Comparison of ENCODE assay signal across 8 mouse cellular contexts in the genomic region with DNA sequence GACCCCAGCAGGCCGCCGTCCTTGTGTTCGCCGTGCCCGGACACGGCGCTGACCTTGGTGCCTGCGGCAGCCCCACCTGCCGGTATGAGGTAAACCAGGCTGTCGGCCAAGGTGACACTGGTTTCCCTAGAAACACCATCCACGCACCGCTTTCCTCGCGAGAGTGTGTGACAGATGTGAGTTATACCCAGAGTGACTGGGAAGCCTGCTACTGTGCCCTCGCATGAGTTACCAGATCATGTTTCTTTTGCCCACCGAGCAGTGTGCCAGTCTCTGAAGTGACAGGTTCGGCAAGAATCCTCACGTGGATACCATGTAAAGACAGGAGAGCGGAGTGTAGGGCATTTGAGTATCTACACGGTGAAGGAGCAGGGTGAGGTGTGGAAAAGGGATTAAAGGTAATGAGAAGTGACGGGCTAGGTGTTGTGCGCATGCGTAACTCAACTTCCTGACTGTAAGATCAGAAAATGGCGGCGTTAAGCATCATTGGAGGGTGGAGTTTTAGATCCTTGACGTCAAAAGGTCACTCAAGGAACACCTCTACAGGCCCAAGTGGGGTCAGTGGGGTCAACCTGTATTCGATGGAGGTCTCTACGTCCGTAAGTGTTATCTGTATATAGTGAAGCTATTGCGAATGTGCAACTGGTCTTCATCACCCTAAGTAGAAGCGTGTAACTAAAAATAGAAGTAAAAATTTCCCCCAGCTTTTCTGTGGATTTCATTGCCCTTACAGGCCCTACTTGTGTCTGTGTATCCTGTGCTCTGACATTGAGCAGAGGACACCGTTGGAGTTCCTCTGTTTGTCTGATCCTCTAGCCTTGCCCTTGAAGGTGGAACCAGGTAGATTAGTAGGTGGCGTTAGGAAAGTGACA. TPM values are rescaled to one million over a fixed set of nuclear protein-coding genes. Genes with fewer than 3 reads are reported as not detected.
DNase-seq lines count a peak whose midpoint lies in the region; ATAC-seq lines count a peak whose summit lies in the region.

No protein-coding gene starts in this region.

- peaks cover 6% of the 10 kb centered on the region for H3K36me3 ChIP-seq in limb, embryonic 12.5 days
- peaks cover 5% of the 10 kb centered on the region for H3K36me3 ChIP-seq in midbrain, embryonic 14.5 days (ENCODE audit: control insufficient read depth, insufficient read depth, low read length)
- H3K36me3 ChIP-seq in stomach, embryonic 15.5 days = no peaks in the 10 kb centered on the region

- DNase-seq in left cerebral cortex, adult 11 months (ENCODE audit: low spot score) = peak; percentile 79
- DNase-seq in left cerebral cortex, postnatal 36 days (ENCODE audit: low spot score in 2 of 2) = no peak
- DNase-seq in cerebellum, postnatal 14 days = peak; percentile 75 to 94
- peak; percentile 87 for DNase-seq in gastrocnemius, adult 18-20 months (ENCODE audit: low spot score)
- DNase-seq in midbrain, embryonic 14.5 days = peak; percentile 87

- 17% methylated on average over 33 of the region's 33 CpGs for WGBS in limb, embryonic 12.5 days
- WGBS in midbrain, embryonic 14.5 days = 21% methylated on average over 33 of the region's 33 CpGs
- 12% methylated on average over 33 of the region's 33 CpGs for WGBS in stomach, embryonic 15.5 days

- no peaks in the 10 kb centered on the region for H3K9me3 ChIP-seq in limb, embryonic 12.5 days
- H3K9me3 ChIP-seq in midbrain, embryonic 14.5 days (ENCODE audit: control insufficient read depth, low read length) = no peaks in the 10 kb centered on the region
- no peaks in the 10 kb centered on the region for H3K9me3 ChIP-seq in stomach, embryonic 15.5 days

- peak overlapping the region; percentile 62 for H3K9ac ChIP-seq in limb, embryonic 12.5 days (replicated peaks)
- H3K9ac ChIP-seq in midbrain, embryonic 14.5 days (replicated peaks; ENCODE audit: low read length) = peak overlapping the region; percentile 64
- peak overlapping the region; percentile 47; the same call in 1 of the 2 replicates for H3K9ac ChIP-seq in stomach, embryonic 15.5 days

- peak overlapping the region; percentile 81 for H3K27ac ChIP-seq in limb, embryonic 12.5 days
- peak overlapping the region; percentile 91 for H3K27ac ChIP-seq in midbrain, embryonic 14.5 days (replicated peaks; ENCODE audit: low read depth, low read length)
- H3K27ac ChIP-seq in stomach, embryonic 15.5 days = peak overlapping the region; percentile 91

- peaks cover 4% of the 10 kb centered on the region; the same call in 1 of the 2 replicates for H3K4me1 ChIP-seq in limb, embryonic 12.5 days (replicated peaks)
- H3K4me1 ChIP-seq in midbrain, embryonic 14.5 days (ENCODE audit: control insufficient read depth, insufficient read depth, low read length) = peaks cover 4% of the 10 kb centered on the region
- H3K4me1 ChIP-seq in stomach, embryonic 15.5 days = no peaks in the 10 kb centered on the region; the same call in 1 of the 2 replicates

- intact Hi-C loops in left cerebral cortex, postnatal 36 days (cut with DNase I) = no loop called here

- H3K27me3 ChIP-seq in limb, embryonic 12.5 days = no peaks in the 10 kb centered on the region
- H3K27me3 ChIP-seq in midbrain, embryonic 14.5 days (ENCODE audit: control insufficient read depth, insufficient read depth, low read length) = no peaks in the 10 kb centered on the region
- H3K27me3 ChIP-seq in stomach, embryonic 15.5 days (replicated peaks) = no peaks in the 10 kb centered on the region

- peak; percentile 66 for ATAC-seq in inflammation-experienced regulatory T-cells, adult 6 months
- ATAC-seq in limb, embryonic 12.5 days (ENCODE audit: insufficient number of reproducible peaks, insufficient read depth, low FRiP score, low TSS enrichment, low read depth) = peak; percentile 67; the same call in 1 of the 2 replicates
- peak; percentile 16 for ATAC-seq in midbrain, embryonic 14.5 days (ENCODE audit: low FRiP score, low TSS enrichment)
- ATAC-seq in stomach, embryonic 15.5 days (ENCODE audit: insufficient read depth, low FRiP score, low read depth) = peak; percentile 4; the same call in 1 of the 2 replicates

- H3K4me2 ChIP-seq in limb, embryonic 12.5 days = peak overlapping the region; percentile 83
- H3K4me2 ChIP-seq in midbrain, embryonic 14.5 days (ENCODE audit: low read length) = peak overlapping the region; percentile 79
- peak overlapping the region; percentile 66 for H3K4me2 ChIP-seq in stomach, embryonic 15.5 days

- peak overlapping the region; percentile 76 for H3K4me3 ChIP-seq in limb, embryonic 12.5 days (replicated peaks)
- peak overlapping the region; percentile 80 for H3K4me3 ChIP-seq in midbrain, embryonic 14.5 days (replicated peaks; ENCODE audit: low read depth, low read length)
- peak overlapping the region; percentile 72 for H3K4me3 ChIP-seq in stomach, embryonic 15.5 days (replicated peaks)

RNA-seq across cellular contexts. Expression of gene Ogdh, which starts 0.9 kb away (rescaled TPM):
- total RNA-seq in left cerebral cortex, postnatal 36 days (2021) = 100 to 1,000 TPM; 245 to 252 TPM
- total RNA-seq in gastrocnemius, adult 18-20 months (2021) = 100 to 1,000 TPM; 668 to 737 TPM
- polyA plus RNA-seq in inflammation-experienced regulatory T-cells, adult 6 months (2017; shearing (Covaris generic)) = 100 to 1,000 TPM; 132 to 161 (median 134) TPM
- polyA plus RNA-seq in limb, embryonic 12.5 days (2016; fragmentation: Nextera tagmentation; extraction: Ambion mirVana) = 94.0 and 96.8 TPM in 2 replicates
- polyA plus RNA-seq in midbrain, embryonic 14.5 days (2014; fragmentation: Nextera tagmentation; extraction: Ambion mirVana) = 79.9 and 104 TPM in 2 replicates
- polyA plus RNA-seq in stomach, embryonic 15.5 days (2015; fragmentation: Nextera tagmentation; extraction: Ambion mirVana) = 100 and 115 TPM in 2 replicates

RNA-seq across cellular contexts. Expression of gene Tmed4, which starts 17.7 kb away (rescaled TPM):
- total RNA-seq in left cerebral cortex, postnatal 36 days (2021) = 10 to 100 TPM; 86.8 to 99.1 TPM
- 10 to 100 TPM; 65.8 to 66.8 TPM for total RNA-seq in gastrocnemius, adult 18-20 months (2021)
- polyA plus RNA-seq in inflammation-experienced regulatory T-cells, adult 6 months (2017; shearing (Covaris generic)) = 10 to 100 TPM; 53.4 to 93.7 (median 81.4) TPM
- polyA plus RNA-seq in limb, embryonic 12.5 days (2016; fragmentation: Nextera tagmentation; extraction: Ambion mirVana) = 106 and 112 TPM in 2 replicates
- polyA plus RNA-seq in midbrain, embryonic 14.5 days (2014; fragmentation: Nextera tagmentation; extraction: Ambion mirVana) = 132 and 140 TPM in 2 replicates
- 116 TPM in 2 replicates for polyA plus RNA-seq in stomach, embryonic 15.5 days (2015; fragmentation: Nextera tagmentation; extraction: Ambion mirVana)

RNA-seq across cellular contexts. Expression of gene Ddx56, which starts 24.8 kb away (rescaled TPM):
- 10 to 100 TPM; 45.8 to 46.5 TPM for total RNA-seq in left cerebral cortex, postnatal 36 days (2021)
- total RNA-seq in gastrocnemius, adult 18-20 months (2021) = 10 to 100 TPM; 23.9 to 25.7 TPM
- polyA plus RNA-seq in inflammation-experienced regulatory T-cells, adult 6 months (2017; shearing (Covaris generic)) = 100 to 1,000 TPM in 1 of 3 experiments, 10 to 100 TPM in 2; 58.0 to 107 (median 96.8) TPM
- 108 and 112 TPM in 2 replicates for polyA plus RNA-seq in limb, embryonic 12.5 days (2016; fragmentation: Nextera tagmentation; extraction: Ambion mirVana)
- polyA plus RNA-seq in midbrain, embryonic 14.5 days (2014; fragmentation: Nextera tagmentation; extraction: Ambion mirVana) = 64.0 and 80.2 TPM in 2 replicates
- 87.6 and 98.3 TPM in 2 replicates for polyA plus RNA-seq in stomach, embryonic 15.5 days (2015; fragmentation: Nextera tagmentation; extraction: Ambion mirVana)

Comparison
In these comparisons a context has a peak if more than half of its experiments do, and no peak if none do; other contexts are left out.
1. DNase-seq: peak in left cerebral cortex, adult 11 months (single experiment), cerebellum, postnatal 14 days (2 of 2), gastrocnemius, adult 18-20 months (single experiment) and midbrain, embryonic 14.5 days (single experiment); none in left cerebral cortex, postnatal 36 days (0 of 2).
2. ATAC-seq: peak in every context shown above with its lines; median percentile 67 in limb, embryonic 12.5 days; 66 in inflammation-experienced regulatory T-cells, adult 6 months; 16 in midbrain, embryonic 14.5 days; 4 in stomach, embryonic 15.5 days.
3. Peak in every context shown above with its lines, with median percentiles within 50 percentile points of each other: H3K27ac ChIP-seq, H3K4me2 ChIP-seq, H3K4me3 ChIP-seq and H3K9ac ChIP-seq.